Mouse (Mus musculus) leukemia stem cell, adult 10-12 weeks (primary cell): ENCODE data around the gene Pus7. TPM values are rescaled to one million over a fixed set of nuclear protein-coding genes. Genes with fewer than 3 reads are reported as not detected.

ENCODE experiments used
- polyA plus RNA-seq: library from polyadenylated mRNA; stranded (reverse); fragments of >175 nt; gene quantifications from 2 replicates; pipeline ENCODE4 v1.2.3, GENCODE M21; 2012; ENCODE audit warnings: low replicate concordance

The Pus7 gene
- 3.4 and 9.2 TPM in 2 replicates for polyA plus RNA-seq

DNA sequence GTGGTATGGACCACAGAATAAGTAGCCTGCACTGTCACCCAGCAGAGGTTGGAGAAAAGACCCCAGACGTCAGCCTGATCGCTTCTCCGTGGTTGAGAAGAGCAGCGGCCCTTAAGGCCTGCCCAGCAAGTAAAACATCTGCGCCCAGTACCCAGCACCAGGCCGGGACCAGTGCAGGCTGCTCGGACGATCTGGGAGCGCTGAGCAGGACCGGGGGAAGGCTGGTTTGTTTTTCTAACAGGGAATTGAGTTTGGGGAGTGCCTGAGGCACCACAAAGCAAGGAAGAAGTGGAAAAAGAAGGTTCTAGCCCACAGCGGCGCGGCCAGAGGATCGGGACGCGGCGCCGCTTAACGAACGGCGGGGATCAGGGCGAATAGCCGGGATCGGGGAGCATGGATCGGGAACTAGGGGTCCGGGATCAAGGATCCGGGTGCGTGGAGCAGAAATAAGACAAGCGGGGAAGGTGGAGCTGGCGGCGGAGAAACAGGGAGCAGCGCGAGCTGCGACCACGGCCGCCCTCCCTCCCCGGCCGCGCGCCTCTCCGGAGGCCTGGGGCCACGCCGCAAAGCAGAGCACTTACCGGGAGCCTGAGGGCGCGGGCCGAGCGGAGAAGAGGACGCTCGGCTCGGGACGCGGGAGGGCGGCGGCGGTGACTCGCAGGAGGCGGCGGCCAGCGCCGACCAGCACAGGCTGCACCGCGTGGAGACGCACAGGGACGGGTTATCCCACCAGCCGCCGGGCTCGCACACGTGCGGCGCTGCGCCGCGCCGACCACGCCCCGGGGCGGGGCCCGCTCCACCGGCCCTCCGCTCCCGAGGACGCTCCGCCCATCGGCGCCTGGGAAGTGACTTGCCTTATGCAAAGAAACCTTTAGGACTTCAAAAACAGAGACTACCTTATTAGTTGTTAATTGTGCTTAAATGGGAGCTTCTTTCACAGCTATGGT, at the start of gene Pus7:
TSS of gene Pus7 (minus strand) at position 781 of the 947 bp plus-strand sequence.

DNA sequence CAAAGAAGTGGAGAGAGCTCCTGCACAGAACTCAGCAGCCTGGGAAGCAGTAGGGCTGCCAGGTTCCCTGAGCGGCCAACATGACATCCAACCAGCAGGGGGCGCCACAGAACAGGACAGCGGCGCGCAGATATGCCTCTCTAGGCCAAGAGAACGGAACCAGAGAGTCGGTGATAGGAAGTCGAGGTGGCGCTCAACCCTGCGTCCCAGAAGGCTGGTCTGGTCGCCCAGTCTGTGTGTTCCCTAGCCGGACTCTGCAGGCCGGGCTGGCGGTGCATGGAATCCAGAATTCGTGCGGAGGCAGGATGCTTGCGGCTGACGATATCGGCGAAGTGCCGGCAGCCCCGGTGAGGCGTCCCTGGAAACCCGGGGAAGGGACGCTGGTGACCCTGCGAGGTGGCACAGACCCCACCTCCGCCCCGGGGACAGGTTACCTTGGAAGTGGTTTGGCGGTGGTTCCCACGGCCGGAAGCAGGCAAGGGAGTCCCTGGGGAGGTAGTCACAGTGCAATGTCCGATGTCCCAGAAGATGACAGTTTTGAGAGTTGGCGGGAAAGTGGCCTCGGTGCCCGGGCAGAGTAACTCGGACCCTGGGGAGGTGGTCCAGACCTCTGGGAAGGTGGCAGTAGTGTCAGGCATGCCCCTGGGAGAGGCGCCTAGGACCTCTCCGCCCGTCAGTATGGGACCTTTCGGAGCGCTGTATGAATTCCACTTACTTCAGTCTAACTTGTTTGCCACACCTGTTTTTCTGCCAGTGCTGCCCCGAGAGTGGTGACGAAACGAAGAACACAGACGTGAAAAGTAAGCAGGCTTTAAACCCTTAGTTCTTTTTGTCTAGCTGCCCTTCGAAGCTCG, 4.3 kb upstream of the Pus7 start, which contains the start of gene Rint1:
TSS of gene Rint1 (plus strand) at position 176 of the 854 bp plus-strand sequence.

Other genes with a start within 250 kb of the Pus7 start
- gene Srpk2, start 99.1 kb downstream of the Pus7 start, polyA plus RNA-seq = 2.3 and 2.6 TPM in 2 replicates
- 3.1 and 4.5 TPM in 2 replicates for gene Rint1, start 4.0 kb upstream of the Pus7 start, polyA plus RNA-seq
- 1.1 and 4.0 TPM in 2 replicates for gene Tomm7, start 60.5 kb upstream of the Pus7 start, polyA plus RNA-seq
- 5.8 and 14.9 TPM in 2 replicates for gene Fam126a, start 247.0 kb upstream of the Pus7 start, polyA plus RNA-seq